Mouse (Mus musculus): ENCODE measurements at regions not wholly inside any gene's neighbourhood (a gene's known extent, or its start where the extent isn't known, plus 50 kb on each side); places are given as distances from the start of the nearest gene placed in this dataset.

GRCm38 (mm10) chr13:34576392-34576791, 76.9 kb downstream of the Pxdc1 start:
- peak; percentile 27 for DNase-seq (ENCODE audit: low spot score)

GRCm38 (mm10) chr13:34575997-34576314, 77.3 kb downstream of the Pxdc1 start:
- DNase-seq (ENCODE audit: low spot score) = peak; percentile 41

GRCm38 (mm10) chr13:34575179-34575996, 77.9 kb downstream of the Pxdc1 start:
- no peak for DNase-seq (ENCODE audit: low spot score)

GRCm38 (mm10) chr13:34569312-34569711, 84.0 kb downstream of the Pxdc1 start:
- DNase-seq (ENCODE audit: low spot score) = no peak

GRCm38 (mm10) chr13:34566687-34567086, 86.6 kb downstream of the Pxdc1 start:
- DNase-seq (ENCODE audit: low spot score) = no peak

GRCm38 (mm10) chr13:34550130-34550884, 103.0 kb downstream of the Pxdc1 start:
- peak; percentile 9 for DNase-seq (ENCODE audit: low spot score)

GRCm38 (mm10) chr13:34540646-34541045, 112.6 kb downstream of the Pxdc1 start:
- no peak for DNase-seq (ENCODE audit: low spot score)

GRCm38 (mm10) chr13:34533896-34534295, 119.4 kb downstream of the Pxdc1 start:
- DNase-seq (ENCODE audit: low spot score) = peak; percentile 11

- DNase-seq (ENCODE audit: low spot score) = no peak
Measured at GRCm38 (mm10) chr13:34511332-34511731, 142.0 kb downstream of the Pxdc1 start.

GRCm38 (mm10) chr13:34507224-34507623, 146.1 kb downstream of the Pxdc1 start:
- no peak for DNase-seq (ENCODE audit: low spot score)

- no peak for DNase-seq (ENCODE audit: low spot score)
Measured at GRCm38 (mm10) chr13:34505861-34506260, 147.4 kb downstream of the Pxdc1 start.

- no peak for DNase-seq (ENCODE audit: low spot score)
Measured at GRCm38 (mm10) chr13:34504879-34505278, 148.4 kb downstream of the Pxdc1 start.

GRCm38 (mm10) chr13:34498910-34499309, 153.9 kb upstream of the Slc22a23 start:
- DNase-seq (ENCODE audit: low spot score) = no peak

- no peak for DNase-seq (ENCODE audit: low spot score)
Measured at GRCm38 (mm10) chr13:34497667-34498066, 152.7 kb upstream of the Slc22a23 start.

GRCm38 (mm10) chr13:34484831-34485230, 139.8 kb upstream of the Slc22a23 start:
- DNase-seq (ENCODE audit: low spot score) = no peak

- no peak for DNase-seq (ENCODE audit: low spot score)
Measured at GRCm38 (mm10) chr13:34481461-34481860, 136.5 kb upstream of the Slc22a23 start.

- DNase-seq (ENCODE audit: low spot score) = no peak
Measured at GRCm38 (mm10) chr13:34470410-34470809, 125.4 kb upstream of the Slc22a23 start.

- no peak for DNase-seq (ENCODE audit: low spot score)
Measured at GRCm38 (mm10) chr13:34469568-34469967, 124.6 kb upstream of the Slc22a23 start.

GRCm38 (mm10) chr13:34468132-34468748, 123.3 kb upstream of the Slc22a23 start:
- no peak for DNase-seq (ENCODE audit: low spot score)

- peak; percentile 49 for DNase-seq (ENCODE audit: low spot score)
Measured at GRCm38 (mm10) chr13:34465862-34466430, 121.0 kb upstream of the Slc22a23 start.

- no peak for DNase-seq (ENCODE audit: low spot score)
Measured at GRCm38 (mm10) chr13:34465456-34465855, 120.5 kb upstream of the Slc22a23 start.

- no peak for DNase-seq (ENCODE audit: low spot score)
Measured at GRCm38 (mm10) chr13:34464221-34464620, 119.2 kb upstream of the Slc22a23 start.

Data from embryo, embryonic 10.5 days (tissue).